Mouse (Mus musculus): ENCODE data around the gene Sh3glb1. TPM values are rescaled to one million over a fixed set of nuclear protein-coding genes. Genes with fewer than 3 reads are reported as not detected.
A peak's percentile ranks its signal among the peaks of the same experiment; 100 is the strongest.
"Not testable (repeated sequence)": the region's sequence is repeated elsewhere in the genome, so short reads cannot be mapped to it uniquely, and the experiment has no call there.

Gene Sh3glb1
- total RNA-seq (2021) = 100 to 1,000 TPM; 310 to 331 TPM
- long read RNA-seq, experiment 1, transcript Sh3glb1-201 (9 exons, 3,961 nt) = major isoform, 206 of 301 reads
- long read RNA-seq, experiment 1, transcript Sh3glb1-204 (10 exons, 2,584 nt) = minor isoform, 56 of 301 reads
- long read RNA-seq, experiment 1, partial matches to known transcripts = 5 of 301 reads
- long read RNA-seq, experiment 1, other reads (novel, unspliced or antisense) = 34 of 301 reads
- long read RNA-seq, experiment 2, transcript Sh3glb1-204 (10 exons, 2,584 nt) = minor isoform, 63 of 367 reads
- long read RNA-seq, experiment 2, transcript Sh3glb1-201 (9 exons, 3,961 nt) = major isoform, 266 of 367 reads
- long read RNA-seq, experiment 2, partial matches to known transcripts = 9 of 367 reads
- long read RNA-seq, experiment 2, other reads (novel, unspliced or antisense) = 29 of 367 reads

DNA sequence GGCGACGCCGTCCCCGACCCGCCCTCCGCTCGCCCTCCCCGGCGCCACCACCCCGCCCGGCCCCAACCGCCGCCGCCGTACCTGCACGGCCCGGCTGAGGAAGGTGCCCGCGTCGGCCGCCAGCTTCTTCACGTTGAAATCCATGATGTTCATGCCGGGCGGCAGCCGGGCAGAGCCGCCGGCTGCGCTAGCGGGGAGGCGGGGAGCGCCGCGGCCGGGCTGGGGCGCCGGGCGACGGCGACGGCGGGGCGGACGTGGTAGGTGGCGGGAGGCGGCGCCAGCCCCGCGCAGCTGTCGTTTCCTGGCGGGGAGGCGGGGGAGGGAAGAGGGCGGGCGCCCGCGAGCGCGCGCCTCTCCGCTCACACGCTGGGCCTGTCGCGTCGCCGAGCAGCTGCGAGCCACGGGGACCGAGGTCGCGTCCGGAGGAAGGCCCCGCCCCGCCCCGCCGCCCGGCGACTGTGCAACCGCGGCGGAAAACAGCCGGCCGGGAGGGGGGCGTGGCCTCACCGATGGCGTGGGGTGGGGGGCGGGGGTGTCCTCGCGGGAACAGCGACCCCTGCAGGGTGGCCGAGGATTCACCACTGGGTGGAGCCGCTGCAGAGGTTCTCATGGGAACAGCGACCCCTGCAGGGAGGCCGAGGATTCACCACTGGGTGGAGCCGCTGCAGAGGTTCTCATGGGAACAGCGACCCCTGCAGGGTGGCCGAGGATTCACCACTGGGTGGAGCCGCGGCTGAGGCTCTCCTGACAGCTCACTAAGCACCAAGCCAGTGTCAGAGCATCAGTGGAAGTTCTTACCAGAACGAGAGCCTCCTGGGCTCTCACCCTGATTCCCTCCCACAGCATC is at the start of gene Sh3glb1:
Gene Sh3glb1 (minus strand): TSS at position 435 of the 847 bp plus-strand sequence.
- DNase-seq = peak; percentile 99

DNA sequence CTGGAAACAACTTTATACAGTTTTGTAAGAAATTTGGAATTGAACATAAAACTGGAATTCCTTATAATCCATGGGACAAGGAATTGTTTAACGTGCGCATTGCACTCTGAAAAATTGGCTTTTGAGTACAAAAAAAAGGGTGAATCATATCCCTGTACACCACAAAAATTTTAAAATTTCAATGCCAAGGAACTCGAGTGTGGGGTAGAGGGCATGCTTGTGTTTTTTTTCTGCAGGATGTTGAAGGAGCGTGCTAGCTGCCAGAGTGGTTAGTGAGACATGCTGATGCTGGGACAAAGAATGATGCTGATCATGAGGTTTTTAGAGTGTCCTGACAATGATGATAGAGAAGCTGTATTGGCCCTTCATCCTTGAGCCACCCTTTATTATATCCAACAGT is 45.0 kb upstream of the Sh3glb1 start:
- no peak for DNase-seq

DNA sequence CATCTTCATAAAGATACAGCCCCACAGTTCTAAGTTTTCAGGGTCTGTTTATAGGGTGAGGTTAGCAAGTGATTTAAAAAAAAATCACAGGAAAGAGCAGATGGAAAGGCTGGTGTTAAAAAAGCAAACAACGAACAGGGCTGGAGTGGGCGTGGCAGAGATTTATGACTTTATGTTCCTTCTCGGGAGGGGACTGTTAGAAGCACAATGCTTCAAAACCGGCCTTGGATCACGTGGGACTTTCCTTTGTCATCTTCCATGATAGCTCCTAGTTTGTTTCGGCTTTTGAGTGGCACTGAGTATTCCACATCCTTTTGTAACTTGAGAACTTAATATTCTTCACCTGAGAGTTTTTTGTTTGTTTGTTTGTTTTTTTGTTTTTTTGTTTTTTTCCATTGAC is 41.3 kb upstream of the Sh3glb1 start:
- DNase-seq = no peak

DNA sequence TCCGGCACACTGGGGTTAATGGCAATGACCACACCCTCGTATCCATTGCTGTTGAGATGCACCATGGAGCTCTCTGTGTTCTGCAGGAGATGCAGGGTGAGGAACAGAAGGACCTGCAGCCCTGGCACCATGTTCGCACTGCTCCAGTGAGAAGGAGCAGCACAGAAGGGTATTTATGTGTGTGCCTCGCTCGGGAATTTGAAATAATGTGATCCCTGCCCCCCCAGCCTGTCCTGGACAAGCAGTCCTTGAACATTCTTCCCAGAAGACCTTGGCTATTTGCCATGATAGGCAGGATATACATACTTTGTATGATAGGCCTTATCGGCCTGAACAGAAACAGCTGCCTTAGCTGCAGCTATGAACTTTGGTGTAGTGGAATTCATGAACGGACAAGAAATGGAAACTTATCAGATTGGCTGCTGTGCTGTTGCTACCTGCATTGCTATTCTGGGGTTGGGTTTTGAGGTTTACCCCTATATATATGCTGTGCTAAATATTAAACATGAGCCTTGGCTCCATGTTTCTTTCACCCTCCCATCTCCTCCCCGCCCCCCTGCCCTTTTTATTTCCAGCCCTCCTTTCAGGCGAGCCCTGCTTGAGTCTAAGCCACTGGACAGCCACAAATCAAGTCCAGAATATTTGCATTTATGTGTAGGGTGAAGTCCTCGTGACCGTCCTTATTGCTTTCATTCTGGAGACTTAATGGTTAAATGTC is 40.6 kb upstream of the Sh3glb1 start, which contains the start of gene Clca3a1:
Gene Clca3a1 (minus strand): TSS at position 386 of the 718 bp plus-strand sequence.
- no peak for DNase-seq

GRCm38 (mm10) chr3:144759719-144760118 is 39.6 kb upstream of the Sh3glb1 start:
- no peak for DNase-seq

DNA sequence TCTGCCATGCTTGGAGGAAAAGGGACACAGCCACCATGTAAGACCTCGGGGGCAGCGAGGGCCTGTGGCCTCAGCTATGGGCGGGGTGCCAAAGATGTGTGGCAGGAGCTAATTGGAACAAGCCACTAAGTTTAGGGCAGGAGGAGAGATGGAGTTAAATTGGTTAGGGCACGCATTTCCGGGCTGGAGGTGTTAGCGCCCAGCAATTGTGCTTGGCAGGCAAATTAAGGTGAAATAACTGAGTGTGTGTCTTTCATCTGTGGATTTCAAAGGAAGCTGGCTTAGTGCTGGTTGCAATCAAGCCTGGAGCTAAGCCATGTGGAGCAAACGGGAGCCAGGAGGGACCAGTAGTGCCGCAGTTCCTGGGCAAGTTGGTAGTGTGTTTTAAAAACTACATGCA is 36.0 kb upstream of the Sh3glb1 start:
- DNase-seq = peak; percentile 8

- peak; percentile 6 for DNase-seq
Measured at GRCm38 (mm10) chr3:144753120-144753519, 33.0 kb upstream of the Sh3glb1 start.

- DNase-seq = not testable (repeated sequence)
Measured at GRCm38 (mm10) chr3:144749062-144749963, 29.2 kb upstream of the Sh3glb1 start.

GRCm38 (mm10) chr3:144747706-144748105 is 27.6 kb upstream of the Sh3glb1 start:
- not testable (repeated sequence) for DNase-seq

- not testable (repeated sequence) for DNase-seq
Measured at GRCm38 (mm10) chr3:144738396-144738795, 18.3 kb upstream of the Sh3glb1 start.

DNA sequence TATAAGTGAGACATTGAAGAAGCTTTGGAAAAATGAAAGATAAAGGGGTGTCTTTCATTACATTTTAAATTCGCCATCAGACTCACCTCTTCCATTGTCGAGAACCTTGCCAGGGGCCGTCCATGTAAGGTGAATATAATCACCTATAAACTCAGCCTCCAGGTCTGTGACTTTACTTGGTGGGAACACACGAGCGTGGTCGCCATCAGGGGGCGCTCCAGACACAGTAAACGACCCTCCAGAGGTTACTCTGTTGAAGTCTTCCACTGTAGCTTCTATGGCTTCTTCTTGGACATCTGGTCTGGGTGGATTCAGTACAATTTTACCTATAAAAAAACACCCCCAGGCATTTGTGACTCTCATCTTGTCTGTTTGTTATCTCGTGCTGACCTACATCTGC is 16.7 kb upstream of the Sh3glb1 start:
- DNase-seq = peak; percentile 58

DNA sequence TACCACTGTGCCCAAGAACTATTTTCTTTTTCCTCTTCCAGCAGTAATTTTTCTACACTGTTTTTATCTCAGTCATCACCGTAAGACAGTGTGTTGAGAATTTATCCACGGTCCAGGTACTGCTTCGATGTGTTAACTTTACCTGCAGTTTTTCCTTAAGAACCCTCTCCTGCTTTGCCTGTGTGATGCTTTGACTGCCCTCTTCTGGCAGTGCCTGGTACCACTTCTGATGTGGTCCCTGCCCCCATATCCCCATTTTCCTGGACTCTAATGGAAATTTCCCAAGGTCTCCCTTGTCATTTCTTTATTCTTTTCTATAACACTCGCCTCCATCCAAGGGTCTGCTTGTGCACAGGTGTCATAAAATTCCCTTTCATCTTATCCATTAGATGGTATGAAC is 3.3 kb upstream of the Sh3glb1 start:
- DNase-seq = peak; percentile 48

- DNase-seq = not testable (repeated sequence)
Measured at GRCm38 (mm10) chr3:144722566-144722965, 2.4 kb upstream of the Sh3glb1 start.

GRCm38 (mm10) chr3:144721860-144722256 is 1.7 kb upstream of the Sh3glb1 start:
- no peak for DNase-seq

DNA sequence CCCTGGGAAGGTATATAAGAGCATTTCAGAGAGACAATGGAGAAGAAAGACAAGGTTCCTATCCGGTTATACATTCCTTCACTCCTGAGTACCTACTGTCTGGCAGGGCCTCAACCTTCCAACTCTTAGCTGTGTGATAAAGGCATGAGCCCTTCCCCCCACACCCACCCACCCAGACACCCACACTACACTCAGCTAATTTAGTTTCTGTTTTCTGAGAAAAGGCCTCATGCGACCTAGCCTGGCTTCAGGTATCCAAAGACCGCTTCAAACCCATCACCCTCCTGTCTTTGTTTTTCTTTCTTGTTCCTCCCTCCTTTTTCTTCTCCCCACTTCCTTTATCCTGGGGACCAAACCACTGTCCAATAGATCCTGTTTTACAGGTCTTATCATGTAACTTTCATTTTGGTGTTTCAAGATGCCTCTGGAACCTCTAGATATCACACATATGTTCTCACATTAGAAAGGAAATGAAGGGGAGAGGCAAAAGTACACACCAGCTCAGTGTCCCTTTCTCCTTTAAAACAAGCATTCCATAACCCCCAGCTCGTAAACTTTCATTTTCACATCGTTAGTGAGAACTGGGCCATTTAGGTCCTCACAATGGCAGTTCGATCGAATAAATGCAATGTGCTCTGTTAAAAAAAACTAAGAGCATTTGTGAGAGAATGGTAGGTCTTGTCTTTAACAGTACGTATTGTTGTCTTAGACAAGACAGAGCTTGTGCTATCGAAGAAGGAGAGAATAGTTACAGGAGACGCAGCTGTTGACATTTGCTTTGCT is 1.1 kb upstream of the Sh3glb1 start:
- DNase-seq = no peak

DNA sequence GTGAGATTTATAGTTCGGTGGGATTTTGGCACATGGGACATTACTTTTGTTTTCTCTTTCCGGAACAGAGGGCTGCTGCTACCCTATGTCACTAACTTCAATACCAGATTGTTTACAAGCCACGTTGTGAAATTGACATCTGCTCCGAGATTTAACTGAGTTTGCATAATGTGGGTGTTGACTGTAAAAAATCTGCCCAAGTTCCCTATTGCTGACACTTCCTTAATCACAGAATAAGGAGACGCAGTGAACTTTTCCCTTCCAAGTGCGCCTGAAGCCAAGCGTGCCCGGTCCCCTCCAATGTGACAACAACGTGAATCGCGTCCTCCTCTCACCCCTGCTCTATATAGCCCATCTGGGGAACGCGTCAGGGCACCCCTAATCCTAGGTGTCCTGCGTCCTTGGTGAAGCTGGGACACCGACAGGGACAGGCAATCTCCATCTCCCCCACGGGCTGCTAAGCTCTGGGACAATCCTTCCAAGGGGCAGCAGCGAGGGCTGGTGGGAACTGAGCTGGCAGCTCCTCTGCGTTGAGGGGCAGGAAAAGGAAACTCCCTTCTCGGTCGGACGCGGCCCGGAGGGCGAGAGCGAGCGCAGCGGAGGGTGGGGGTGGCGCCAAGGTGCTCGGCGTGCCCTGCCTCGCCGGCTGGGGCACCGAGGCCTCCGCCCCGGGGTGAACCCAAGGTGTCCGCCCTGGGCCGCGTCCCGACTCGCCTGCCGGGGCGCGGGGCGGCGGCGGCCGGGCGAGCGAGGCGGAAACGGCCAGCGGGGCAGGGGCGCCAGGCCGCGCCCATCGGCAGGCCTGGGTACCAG is 841 bp downstream of the Sh3glb1 start:
- peak; percentile 71 for DNase-seq

DNA sequence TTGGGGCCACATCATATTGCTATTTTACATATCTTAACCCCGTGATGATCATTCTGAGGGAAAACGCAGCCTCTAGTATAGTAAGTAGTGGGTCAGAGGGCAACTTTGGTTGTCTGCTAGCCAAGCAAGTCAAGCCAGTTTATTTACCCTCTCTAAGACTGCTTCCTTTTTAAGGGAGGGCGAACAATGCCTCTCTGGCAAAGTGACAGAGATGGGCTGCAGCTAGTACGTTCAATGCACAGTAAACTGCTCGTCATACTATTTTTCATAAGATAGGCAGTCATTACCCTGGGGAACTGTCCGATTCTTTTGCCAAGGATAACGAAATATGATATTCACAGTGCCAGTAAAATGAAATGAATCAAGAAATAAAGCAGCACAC is 1.4 kb downstream of the Sh3glb1 start:
- no peak for DNase-seq

- no peak for DNase-seq
Measured at GRCm38 (mm10) chr3:144717835-144718234, 2.3 kb downstream of the Sh3glb1 start.

DNA sequence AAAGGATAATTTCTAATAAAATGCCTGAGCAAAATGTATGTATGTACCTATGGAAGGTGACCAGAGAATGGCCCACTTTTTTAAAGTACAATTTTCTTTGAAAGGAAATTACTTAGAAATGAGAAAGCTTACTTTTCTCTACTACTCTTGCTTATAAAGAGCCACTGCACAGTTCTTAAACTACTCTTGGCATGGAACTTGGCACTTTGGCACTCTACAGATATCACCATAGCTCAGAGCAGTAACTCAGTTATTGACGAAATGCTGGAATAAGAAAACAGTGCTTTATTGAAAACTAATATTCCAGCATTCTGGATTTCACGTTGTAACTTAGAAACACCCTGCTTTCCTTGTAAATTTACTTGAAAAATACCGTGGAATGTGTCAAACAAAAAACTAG is 3.0 kb downstream of the Sh3glb1 start:
- no peak for DNase-seq

DNA sequence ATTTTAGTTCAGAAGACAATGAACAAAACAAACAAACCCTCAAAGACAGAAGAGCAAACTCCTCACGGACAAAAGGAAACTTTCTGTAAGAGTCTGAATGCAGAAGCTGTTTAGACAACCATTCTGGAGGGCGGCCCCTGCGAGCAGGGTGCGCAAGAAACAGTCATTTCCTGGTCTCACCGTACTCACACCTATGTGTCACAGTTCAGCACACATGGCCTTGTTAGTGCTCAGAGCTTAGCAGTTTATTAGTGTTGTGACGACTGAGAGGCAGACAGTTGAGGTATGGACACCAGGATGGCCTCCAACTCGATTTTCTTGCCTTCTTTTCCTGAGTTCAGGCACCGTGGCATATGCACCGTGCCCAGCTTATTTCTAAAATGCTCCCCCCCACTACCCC is 4.2 kb downstream of the Sh3glb1 start:
- no peak for DNase-seq

Measured in gastrocnemius, postnatal 10 days (tissue).